Mouse (Mus musculus) kidney, postnatal 36 days (tissue): ENCODE results near the gene 9130409I23Rik.

Source experiments
- DNase-seq, 2 experiments: peaks; one replicate each; pipeline ENCODE4 v3.0.0; 2021 to 2022; ENCODE audit warnings: mixed read lengths in 2 of 2

The 9130409I23Rik gene

GRCm38 (mm10) chr1:181050937-181051336 lies at the start of gene 9130409I23Rik:
Gene 9130409I23Rik, plus strand, starts transcription at chr1:181051237.
- no peak for DNase-seq

- no peak for DNase-seq
These were observed 49.4 kb upstream of the 9130409I23Rik start for GRCm38 (mm10) chr1:181001621-181002020.

- DNase-seq, result no peak
These were observed 47.2 kb upstream of the 9130409I23Rik start for GRCm38 (mm10) chr1:181003790-181004189.

- DNase-seq, result peak in 1 of 2 experiments; percentile 16
These were observed 45.7 kb upstream of the 9130409I23Rik start for GRCm38 (mm10) chr1:181005331-181005730.

- no peak for DNase-seq
These were observed 43.2 kb upstream of the 9130409I23Rik start for GRCm38 (mm10) chr1:181007831-181008230.

- peak; percentile 71 to 78 for DNase-seq
These were observed 42.8 kb upstream of the 9130409I23Rik start for GRCm38 (mm10) chr1:181008266-181008665.

GRCm38 (mm10) chr1:181009011-181009590 lies 41.9 kb upstream of the 9130409I23Rik start:
- no peak for DNase-seq

- DNase-seq, result peak; percentile 90 to 91
These were observed 41.3 kb upstream of the 9130409I23Rik start for GRCm38 (mm10) chr1:181009754-181010153.

- DNase-seq, result peak in 1 of 2 experiments; percentile 24
These were observed 40.7 kb upstream of the 9130409I23Rik start for GRCm38 (mm10) chr1:181010171-181010932.

- no peak for DNase-seq
These were observed 39.4 kb upstream of the 9130409I23Rik start for GRCm38 (mm10) chr1:181011601-181012000.

- DNase-seq, result no peak
These were observed 38.6 kb upstream of the 9130409I23Rik start for GRCm38 (mm10) chr1:181012416-181012815.

- no peak for DNase-seq
These were observed 37.6 kb upstream of the 9130409I23Rik start for GRCm38 (mm10) chr1:181013446-181013845.

- peak; percentile 76 to 82 for DNase-seq
These were observed 36.1 kb upstream of the 9130409I23Rik start for GRCm38 (mm10) chr1:181014731-181015500.

- DNase-seq, result peak; percentile 82 to 91
These were observed 35.5 kb upstream of the 9130409I23Rik start for GRCm38 (mm10) chr1:181015558-181015957.

- DNase-seq, result peak; percentile 39 to 46
These were observed 35.0 kb upstream of the 9130409I23Rik start for GRCm38 (mm10) chr1:181016045-181016444.

GRCm38 (mm10) chr1:181016532-181017131 lies 34.4 kb upstream of the 9130409I23Rik start:
- DNase-seq, result peak; percentile 89 to 95

- DNase-seq, result peak; percentile 91 to 92
These were observed 33.8 kb upstream of the 9130409I23Rik start for GRCm38 (mm10) chr1:181017212-181017711.

- DNase-seq, result no peak
These were observed 33.1 kb upstream of the 9130409I23Rik start for GRCm38 (mm10) chr1:181017890-181018420.

GRCm38 (mm10) chr1:181020756-181021487 lies 30.1 kb upstream of the 9130409I23Rik start, which contains the start of gene Ephx1:
Gene Ephx1, minus strand, starts transcription at chr1:181020904.
- DNase-seq, result no peak

- no peak for DNase-seq
These were observed 29.6 kb upstream of the 9130409I23Rik start for GRCm38 (mm10) chr1:181021488-181021865.

GRCm38 (mm10) chr1:181022265-181022664 lies 28.8 kb upstream of the 9130409I23Rik start:
- DNase-seq, result peak; percentile 84 to 86
